Mouse (Mus musculus) B cell, adult 67 days (primary cell): ENCODE measurements around the gene Stx2. TPM values are rescaled to one million over a fixed set of nuclear protein-coding genes. Genes with fewer than 3 reads are reported as not detected.

ENCODE experiments used
- total RNA-seq, 2 experiments: library from RNA; stranded (reverse); gene quantifications; 4 replicates each; pipeline ENCODE4 v1.2.4; 2023

Stx2 gene
- 10 to 100 TPM; 12.5 to 17.1 TPM for total RNA-seq

GRCm38 (mm10) chr5:129008412-129008826 lies at the start of gene Stx2:
Gene Stx2, minus strand, starts transcription at chr5:129008574.

GRCm38 (mm10) chr5:129019497-129020299 lies 11.3 kb upstream of the Stx2 start, which contains the start of gene Ran:
Gene Ran, plus strand, starts transcription at chr5:129020069.

GRCm38 (mm10) chr5:128953278-128954070 lies 54.9 kb downstream of the Stx2 start, which contains the start of gene Rimbp2:
Gene Rimbp2, minus strand, starts transcription at chr5:128953486.

Other genes with a start within 250 kb of the Stx2 start
- not detected for gene Rimbp2, start 55.1 kb downstream of the Stx2 start, total RNA-seq
- 100 to 1,000 TPM; 106 to 113 TPM for gene Ran, start 11.5 kb upstream of the Stx2 start, total RNA-seq
- gene Adgrd1, start 88.2 kb upstream of the Stx2 start, total RNA-seq, result under 1 TPM; 0.12 to 0.17 TPM